Mouse (Mus musculus) MN1 (cell line): ENCODE measurements around the gene Paox.

Experiments
- DNase-seq: peaks from one replicate; pipeline ENCODE4 v3.0.0-alpha.2; 2016; ENCODE audit warnings: low spot score

The Paox gene

DNA sequence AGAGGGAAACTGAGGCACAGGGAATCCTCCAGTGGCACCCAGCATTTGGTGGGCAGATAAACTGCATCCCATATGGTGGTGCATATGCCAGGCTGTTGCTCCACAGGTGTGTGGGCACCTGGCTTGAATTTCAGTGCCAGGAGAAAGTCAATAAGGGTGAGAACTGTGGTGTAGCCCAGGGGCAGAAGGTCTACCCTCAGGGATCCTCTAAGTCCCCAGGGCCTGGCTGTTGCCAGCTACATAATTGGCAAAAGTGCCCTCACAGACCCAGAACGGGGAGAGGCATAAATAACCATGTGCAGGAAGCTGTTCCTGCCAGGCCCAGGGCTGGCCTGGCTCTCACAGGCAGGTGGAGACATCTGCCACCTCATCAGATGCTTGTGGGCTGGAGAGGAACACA lies 57.3 kb downstream of the Paox start, which contains the start of gene Olfr523:
Gene Olfr523, plus strand, starts transcription at position 282 of the 400 bp plus-strand sequence.
- DNase-seq: no peak

DNA sequence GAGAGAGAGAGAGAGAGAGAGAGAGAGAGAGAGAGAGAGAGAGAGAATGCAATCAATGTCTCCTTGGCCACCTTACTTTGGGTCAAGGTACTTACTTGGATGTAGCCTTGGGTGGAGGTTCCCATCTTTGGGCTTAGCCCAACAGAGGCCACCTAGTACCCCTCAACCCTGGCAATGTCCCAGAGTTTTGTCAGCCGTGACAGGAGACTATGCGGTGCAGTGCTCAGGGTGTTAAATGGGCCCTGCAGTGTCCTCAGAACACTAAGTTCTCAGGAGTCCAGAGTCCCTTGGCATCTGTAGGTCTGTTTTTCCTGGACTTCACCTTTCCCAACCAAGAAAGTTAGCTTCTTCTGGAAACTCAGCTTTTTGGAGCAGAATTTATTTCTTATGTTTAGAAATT lies 63.6 kb downstream of the Paox start:
- no peak for DNase-seq

- DNase-seq: no peak
Observed at GRCm38 (mm10) chr7:140180692-140181091, 65.1 kb downstream of the Paox start.

GRCm38 (mm10) chr7:140184206-140184605 lies 68.6 kb downstream of the Paox start:
- DNase-seq: no peak
